Mouse (Mus musculus) cerebellum, adult 11-12 months (tissue): Measurements from ENCODE around the gene Rbck1.

ENCODE experiments used
- DNase-seq: peaks from one replicate; pipeline ENCODE4 v3.0.0; 2022

The Rbck1 gene

DNA sequence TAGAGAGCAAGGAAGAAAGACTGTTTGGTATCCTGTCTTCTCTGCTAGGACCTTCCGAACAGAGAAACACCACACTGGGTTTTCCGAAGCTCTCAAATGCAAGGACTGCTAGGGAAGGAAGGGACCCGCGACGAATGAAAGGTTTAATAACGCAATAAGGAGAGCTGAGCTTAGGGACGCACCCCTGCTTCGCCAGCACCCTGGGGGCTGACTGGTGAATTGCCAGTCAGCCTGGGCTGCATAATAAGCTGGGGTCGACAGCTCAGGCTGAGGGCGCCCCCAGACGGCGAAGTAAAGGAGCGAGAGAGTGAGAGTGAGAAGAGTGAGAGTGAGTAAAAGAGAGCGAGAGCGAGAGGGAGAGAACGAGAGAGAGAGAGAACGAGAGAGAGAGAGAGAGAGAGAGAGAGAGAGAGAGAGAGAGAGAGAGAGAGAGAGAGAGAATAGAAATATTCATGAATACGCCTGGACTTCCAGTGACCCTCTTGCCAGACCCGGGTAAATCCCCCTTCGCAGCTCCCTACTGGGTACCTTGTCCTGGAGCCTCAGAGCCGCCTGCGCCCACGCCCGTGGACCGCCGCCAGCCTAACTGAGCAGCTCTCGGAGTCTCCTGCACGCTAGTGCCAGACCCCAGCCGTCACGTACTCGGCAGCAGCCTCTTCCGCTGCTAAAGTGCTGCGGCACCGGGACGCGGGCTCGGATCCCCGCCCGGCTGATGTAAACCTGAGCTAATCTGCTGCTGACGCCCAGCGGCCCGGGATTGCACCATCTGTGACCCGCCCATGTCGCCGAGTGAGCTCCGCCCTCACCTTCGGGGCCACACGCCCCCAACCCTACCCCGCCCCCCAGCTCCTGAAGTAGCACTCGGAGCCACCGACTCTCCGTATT is 11.1 kb upstream of the Rbck1 start, which contains the start of gene Trib3:
TSS of gene Trib3 (minus strand) at position 704 of the 885 bp plus-strand sequence.
- peak; percentile 78 for DNase-seq

DNA sequence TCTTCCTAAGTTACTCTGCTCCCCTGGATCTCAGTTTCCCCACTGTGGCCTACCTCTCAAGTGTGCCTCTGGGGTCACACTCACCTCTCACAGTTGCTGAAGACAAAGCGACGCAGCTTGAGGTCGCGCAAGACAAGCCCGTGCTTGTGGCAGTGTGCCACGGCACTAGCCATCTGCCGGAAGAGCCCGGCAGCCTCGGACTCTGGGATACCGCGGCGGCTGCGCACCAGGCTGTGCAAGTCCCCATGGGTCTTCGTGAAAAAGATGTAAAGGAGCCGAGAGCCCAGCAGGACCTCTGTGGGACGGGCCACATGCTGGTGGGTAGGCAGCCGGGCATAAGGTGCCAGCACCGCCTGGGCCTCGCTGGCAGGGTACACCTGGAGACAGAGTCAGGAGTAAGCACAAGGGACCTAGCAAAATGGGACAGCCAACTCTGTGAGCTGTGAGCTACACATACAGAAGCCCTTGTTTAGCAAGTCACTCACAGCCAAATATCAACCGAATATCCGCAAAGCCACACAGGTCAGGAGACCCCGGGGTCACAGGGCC is 7.3 kb upstream of the Rbck1 start:
- DNase-seq = peak; percentile 65

DNA sequence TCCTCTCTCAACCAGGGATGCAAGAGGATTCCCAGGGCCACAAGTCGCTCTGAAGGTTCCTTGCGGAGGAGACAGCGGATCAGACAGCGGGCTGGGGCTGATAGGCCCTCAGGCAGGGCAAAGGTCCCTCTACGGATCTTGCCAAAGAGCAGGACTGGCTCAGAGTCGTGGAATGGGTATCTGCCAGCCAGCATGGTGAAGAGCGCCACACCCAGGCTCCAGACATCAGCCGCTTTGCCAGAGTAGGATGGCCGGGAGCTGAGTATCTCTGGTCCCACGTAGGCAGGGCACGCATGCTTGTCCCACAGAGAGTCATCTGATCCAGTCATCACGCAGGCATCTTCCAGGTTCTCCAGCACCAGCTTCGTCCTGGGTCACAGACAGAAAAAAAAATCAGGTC is 5.9 kb upstream of the Rbck1 start:
- no peak for DNase-seq

DNA sequence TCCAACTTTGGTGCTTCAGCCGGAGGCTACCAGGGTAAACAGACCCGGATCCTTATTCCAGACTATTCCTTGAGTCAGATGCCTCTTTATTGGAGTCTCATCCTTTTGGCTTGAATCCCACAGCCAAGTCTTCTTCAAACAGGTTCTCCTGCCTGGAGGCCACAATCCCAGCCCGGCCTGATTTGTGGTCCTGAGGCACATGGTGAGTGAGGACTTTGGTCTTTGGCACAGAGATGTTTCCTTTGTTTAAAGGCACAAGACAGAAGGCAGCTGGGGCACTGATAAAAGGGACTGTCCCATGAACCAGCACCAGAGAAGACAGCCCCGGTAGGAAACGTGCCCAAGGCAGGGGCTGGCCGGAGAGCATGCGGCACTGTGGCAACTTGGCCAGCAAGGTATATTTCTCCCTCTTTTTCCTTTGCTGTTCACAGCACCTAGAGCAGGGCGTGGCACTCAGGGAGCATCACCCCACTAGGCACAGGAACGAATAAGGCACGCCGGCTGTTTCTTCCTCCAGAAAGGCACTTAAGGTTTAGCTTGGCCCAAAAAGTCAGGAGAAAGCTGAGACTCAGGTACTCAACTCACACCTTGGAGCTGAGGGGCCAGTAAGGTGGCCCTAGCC is 5.2 kb upstream of the Rbck1 start:
- DNase-seq = no peak

DNA sequence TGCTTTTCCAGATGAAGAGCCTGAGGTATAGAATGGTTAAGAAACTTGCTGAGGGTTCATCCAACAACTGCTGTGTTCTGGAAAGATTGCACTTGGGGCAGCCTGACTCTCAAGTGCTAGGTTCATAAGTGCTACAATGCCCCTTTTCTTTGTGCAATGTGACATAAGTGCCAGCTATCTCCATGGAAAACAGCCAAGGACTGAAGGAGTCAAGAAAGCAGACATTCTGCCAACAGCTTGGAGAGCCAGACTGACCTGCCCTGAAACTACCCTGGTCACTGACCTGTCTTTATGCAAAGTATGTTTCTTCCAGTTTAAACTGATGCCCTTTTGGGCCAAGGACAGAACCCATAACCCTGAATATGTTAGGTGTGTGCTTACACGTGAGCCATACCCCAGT is 4.4 kb upstream of the Rbck1 start:
- peak; percentile 43 for DNase-seq

DNA sequence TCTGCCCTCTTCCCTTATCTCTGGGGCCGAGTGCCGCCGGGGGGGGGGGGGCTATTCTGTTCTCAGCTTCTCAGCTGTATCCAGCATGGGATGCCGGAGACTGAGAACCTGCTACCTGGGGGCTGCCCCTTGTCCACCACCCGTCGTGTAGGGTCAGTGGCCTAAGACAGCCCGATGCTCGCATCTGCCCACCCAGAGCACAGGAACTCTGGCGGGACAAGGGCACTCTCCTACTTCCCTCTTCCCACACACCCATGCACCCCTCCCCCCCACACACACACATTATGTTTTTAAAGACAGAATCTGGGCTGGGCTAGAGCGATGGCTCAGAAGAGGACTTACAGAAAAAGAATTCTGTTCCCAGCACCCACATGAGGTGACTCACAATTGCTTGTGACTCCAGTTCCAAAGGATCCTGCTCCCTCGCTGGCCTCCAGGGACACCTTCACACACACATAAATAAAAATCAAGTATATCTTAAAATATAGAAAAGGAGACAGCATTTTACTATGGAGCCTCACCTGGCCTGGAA is 2.9 kb upstream of the Rbck1 start:
- DNase-seq = no peak

DNA sequence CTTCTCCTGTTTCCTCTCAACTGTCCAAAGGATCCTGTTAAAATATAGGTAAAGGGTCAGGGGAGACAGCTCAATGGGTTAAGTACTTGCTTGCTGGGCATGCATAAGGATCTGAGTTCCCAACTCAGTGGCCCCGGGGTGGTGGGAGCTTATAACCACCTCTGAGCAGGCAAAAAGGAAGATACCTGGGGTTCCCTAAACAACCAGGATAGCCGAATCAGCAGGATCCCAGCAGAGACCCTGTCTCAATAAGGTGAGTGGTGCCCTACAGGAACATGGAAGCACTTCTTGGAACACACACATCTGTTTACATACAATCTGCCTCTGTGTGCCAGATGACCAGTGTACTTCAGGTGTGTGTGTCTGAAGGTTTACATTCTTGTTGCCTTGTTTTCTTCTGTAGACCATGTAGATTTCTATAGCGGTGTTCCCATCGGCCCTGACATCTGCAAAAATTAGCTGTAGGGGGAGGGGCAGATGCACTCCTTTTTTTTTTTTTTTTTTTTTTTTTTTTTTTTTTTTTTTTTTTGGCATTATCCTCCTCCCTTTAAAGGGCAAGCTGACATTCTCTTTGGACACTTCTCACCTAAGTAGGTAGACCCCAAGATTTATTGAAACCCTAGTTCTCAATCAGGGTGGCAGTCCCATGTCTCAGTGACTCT is 1.0 kb upstream of the Rbck1 start:
- DNase-seq = no peak

DNA sequence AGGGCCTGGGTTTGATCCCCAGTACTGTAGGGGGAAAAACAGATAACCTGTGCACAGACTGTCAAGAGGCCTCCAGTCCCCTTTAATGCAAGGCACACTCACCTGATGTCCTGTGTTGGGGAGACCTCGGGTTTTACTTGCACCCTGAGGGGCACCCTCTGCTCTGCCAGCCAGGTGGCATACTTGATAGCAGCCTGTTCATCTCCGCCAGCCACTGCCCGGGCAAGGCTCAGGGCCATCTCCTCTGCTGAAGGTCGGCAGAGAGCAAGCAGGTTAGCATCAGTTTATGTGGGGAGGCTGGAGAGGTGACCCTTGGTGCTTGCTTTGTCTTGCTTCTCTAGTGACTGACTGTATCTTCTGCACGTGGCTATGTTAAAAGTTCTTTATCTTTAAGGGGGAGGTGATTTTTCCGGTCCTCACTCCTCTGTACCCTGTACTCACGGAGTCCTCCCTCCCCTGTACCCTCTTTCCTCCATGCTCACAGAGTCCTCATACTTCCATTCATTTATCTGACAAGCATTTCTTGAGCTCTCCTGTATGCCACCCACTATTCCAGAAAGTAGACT is 1.5 kb downstream of the Rbck1 start:
- no peak for DNase-seq

DNA sequence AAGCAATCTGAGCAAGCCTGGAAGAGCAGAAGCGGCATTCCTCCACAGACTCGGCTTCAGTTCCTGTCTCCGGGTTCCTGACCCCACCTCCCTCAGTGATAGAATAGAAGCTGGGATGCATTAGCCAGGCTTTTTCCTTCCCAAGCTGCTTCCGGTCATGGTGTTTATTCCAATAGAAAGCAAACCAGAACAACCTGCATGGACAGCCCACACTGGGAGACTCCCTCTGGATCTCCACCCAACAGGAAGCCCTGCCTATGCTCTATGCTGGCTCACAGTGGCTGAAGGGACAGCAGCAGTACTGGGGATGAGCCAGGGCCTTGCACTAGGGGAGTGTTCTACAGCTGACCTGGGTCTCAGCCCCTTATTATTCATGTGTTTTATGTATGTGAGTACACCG is 4.5 kb downstream of the Rbck1 start:
- no peak for DNase-seq

DNA sequence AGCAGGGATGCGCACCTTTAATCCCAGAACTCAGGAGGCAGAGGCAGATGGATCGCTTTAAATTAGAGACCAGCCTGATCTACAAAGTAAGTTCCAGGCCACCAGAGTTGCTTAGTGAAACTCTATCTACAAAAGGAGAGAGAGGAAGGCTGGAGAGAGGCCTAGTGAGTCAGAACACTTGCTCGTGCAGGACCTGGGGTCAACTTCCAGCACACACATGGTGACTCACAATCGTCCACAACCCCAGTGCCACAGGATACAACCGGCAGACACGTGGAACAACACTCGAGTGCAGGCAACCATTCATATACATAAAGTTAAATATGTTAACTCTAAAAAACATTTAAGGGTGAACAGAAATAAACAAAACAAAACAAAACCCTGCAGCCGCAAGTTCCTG is 5.8 kb downstream of the Rbck1 start:
- no peak for DNase-seq

DNA sequence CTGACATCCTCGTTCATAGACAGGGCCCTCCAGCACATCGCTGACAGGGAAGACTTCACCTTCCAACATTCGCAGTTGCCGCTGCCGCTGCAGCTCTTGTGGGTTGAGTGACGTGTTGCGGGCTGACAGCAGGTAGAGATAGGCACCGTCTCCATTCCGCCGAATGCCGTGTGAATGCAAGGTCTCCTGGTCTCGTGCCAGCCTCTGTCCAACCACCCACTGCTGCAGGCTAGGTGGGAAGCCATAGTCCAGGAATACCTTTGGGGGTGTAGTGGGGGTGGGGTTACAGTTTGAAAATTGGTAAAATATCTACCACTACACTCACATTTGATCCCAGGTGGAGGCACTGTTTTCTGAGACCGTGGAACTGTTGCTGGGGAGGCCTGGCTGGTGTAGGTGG is 6.3 kb downstream of the Rbck1 start:
- no peak for DNase-seq

DNA sequence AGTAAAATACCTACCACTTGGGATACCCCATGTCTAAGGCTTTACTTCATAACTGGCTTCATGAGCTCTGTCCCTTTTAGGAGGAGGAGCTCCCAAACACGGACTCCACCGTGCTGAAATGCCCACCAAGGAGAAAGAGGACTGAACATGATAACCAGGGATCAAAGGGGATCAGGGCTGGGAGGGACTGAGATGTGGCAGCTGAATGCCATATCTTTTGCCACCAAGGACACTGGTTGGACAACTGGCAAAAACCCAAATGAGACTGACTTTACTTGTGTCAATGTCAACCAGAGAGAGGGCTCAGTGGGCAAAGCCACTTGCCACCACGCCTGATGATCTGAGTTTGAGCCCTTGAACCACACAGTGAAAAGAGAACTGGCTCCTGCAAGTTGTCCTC is 7.6 kb downstream of the Rbck1 start:
- no peak for DNase-seq

DNA sequence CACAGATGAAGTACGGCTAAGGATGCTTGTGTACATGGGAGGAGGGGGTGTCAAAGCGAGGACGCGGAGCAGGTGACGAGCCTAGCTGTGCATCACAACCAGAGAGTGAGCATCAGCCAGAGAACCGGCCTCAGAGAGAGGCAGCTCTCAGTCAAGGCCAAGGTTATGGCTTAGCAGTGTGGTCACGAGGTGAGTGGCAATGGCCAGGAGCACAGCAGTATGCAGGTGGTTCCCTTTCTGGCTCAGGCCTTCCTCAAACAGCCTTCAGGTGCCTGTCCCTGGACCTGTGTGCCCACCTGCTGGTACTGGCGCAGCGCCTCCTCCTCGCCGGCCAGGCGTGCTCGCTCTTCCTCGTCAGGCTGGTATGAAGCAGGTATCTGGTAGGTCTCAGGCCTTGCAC is 8.5 kb downstream of the Rbck1 start:
- DNase-seq = peak; percentile 85

DNA sequence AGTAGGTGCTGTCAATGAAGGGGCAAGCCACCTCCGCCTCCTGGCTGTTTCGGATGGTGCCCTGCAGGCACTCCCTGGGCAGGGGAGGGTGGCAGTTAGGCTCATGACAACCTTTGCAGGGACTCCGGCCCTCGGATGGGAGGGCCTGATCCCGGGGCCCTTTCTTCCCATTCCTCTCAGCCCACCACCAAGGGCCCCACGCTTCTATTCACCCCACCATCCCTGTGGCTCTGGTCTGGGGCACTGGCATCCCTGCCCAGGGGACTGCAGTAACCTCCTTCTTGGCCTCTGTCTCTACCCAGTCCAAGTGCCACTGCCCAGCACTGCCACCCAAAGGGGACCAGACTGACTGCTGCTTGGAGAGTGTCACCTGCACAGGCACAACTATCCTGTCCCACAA is 10.3 kb downstream of the Rbck1 start:
- no peak for DNase-seq

DNA sequence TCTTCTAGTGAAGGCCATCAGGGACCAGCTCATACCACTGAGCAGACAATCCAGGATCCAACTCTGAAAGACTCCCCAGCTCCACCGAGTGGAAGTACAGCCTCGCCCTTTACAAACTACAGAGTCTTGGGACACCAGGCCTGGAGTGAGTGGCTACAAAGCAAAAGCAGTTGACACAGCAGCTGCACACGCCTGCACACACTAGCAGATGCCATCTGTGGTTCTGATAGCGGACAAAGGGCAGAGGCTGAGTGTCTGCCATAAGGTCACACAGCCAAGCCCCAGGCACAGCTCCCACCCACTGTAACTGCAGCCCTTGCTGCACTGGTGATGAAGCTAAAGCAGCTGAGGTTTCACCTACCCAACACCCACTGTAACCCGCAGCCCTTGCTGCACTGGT is 10.9 kb downstream of the Rbck1 start:
- DNase-seq = no peak

DNA sequence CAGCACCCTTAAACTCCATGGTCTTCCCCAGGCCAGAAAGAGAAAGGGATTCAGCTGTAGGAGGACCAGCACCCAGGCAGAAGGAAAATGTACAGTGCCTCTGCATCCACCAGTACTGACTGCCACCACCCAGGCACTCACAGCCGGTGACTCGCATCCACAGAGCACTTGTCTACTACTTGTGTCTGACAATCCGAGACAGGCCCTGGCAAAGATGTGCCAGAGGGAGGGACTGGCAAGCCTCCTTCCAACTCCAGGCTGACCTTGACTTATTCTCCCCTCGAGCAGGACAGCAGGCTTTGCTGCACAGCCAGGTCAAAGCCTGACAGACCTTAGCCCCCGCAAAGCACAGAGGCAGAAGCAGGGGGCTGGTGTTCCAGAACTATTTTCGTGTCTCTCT is 15.4 kb downstream of the Rbck1 start:
- no peak for DNase-seq

DNA sequence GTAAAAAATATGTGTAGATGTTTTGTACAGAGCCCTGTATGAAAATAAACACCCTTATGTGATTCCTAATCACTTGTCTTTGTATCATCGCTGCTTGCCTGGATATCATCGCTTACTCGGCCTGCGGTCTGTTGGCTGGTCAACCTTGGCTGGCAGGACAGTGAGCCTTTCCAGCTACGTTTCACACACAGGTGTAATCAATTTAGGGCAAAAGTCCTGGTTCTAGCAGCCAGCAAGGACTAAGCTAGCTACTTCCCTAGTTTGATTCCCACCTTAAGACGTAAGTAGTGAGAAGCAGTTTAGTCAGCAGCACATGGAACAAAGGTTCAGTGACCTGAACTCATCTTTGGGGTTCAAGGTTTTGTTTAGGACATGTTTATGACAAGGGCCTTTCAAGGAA is 18.5 kb downstream of the Rbck1 start:
- no peak for DNase-seq

DNA sequence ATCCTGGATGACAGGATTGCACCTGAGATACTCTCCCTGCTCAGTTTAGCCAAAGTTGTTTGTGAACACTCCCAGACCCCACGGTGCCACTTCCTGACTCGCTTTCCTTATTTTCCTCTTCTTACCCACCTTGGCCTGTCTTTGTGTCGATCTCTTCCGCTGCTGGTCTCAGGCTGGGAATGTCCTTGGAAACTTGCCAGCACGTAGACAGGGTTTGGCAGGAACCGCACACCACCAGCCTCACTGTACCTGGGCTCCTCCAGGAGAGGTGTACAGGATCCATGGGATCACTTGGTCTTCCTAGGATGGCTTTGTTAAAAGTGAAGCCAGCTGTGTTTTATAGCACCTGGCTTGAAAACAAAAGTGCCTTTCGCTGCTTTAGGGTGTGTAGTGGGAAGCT is 19.5 kb downstream of the Rbck1 start:
- DNase-seq = no peak

DNA sequence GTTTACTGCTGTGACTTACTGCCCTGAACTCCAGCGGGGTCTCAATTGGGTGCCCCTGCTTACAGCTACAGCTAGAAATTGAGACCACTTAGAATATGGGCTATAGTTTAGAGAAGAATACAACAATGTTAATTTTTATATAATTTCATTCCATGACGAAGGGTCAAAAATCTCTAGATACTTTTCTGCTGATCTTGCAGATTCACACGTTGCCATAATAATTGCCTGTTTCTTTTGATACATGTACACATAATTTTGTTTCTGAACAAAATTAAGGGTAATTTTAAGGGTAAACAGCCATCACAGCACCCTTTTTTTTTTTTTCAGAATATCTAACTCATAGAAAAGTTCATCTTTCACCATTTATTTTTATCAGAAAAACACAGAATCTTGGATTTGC is 25.3 kb downstream of the Rbck1 start:
- DNase-seq = no peak

DNA sequence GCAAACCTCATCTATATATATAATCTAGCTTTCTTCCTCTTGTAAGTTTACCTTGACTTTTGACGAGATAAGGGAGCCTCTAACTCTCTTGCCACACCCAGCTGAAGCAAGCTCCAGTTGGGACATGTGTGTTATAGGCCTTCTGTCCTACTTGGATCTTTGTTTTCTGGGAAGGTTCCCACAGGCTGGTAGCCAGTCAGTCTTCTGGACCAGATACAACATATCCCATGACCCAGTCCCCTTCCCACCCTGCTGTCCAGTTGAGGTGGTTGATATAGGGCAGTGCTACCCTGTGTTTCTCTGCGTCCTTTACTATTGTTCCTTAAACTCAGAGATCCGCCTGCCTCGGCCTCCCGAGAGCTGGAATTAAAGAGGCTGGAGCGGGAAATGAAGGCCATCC is 27.0 kb downstream of the Rbck1 start:
- DNase-seq = no peak

DNA sequence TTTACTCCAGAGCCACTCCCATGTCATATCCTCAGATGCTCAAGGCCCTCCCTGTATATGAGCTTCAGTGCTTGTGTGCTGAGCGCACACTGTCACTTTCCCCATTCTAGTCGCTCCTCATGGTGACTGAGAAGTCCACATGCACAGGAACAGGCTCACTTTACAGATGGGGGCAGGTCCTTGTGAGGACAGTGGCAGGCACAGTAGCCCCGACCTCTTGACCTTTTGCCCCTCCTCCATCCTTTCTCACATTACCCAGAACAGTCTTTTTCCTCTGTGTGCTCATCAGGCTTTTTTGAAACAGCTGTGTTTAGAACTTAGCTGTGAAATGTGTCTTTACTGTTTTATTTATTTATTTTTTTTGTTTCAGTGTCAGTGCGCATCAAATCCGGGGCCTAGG is 28.7 kb downstream of the Rbck1 start:
- no peak for DNase-seq

DNA sequence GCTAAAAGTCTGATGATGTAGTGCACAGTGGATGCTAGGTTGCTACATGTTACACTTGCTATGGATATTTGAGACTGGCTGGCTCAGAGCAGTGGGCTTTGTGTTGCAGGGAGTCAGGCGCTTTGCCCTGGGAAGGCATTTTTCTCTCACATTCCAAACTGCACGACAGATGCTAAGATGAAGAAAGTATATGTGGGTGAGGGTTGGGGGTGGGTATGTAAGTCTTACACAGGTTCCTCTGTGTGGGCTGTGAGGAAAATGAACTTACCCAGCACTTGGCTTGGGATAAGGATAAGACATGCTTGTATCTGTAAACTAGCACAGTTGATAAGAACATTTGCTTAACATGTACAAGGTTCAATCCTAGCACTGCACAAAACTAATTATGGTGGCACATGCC is 29.6 kb downstream of the Rbck1 start:
- no peak for DNase-seq

DNA sequence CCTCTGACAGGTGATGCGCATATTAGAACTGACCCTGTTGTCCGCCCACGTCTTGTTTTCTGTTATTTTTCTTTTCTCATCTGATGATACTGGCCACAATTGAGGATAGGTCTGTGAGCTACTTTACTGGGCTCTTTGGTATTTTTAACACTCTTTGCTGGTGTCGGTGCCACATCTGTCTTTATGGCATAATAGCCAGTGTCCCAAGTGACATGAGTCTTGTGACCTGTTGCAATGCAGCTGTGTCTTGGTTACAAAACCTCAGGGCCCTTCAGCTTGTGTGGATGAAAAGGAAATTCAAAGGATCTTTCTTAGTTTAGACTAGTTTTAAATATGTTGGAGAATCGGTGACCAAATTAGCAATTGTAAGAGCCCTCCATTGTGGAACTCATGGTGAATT is 37.9 kb downstream of the Rbck1 start:
- no peak for DNase-seq
